Mouse (Mus musculus) thymus, postnatal 0 days (tissue): ENCODE measurements around the gene Spocd1. TPM values are rescaled to one million over a fixed set of nuclear protein-coding genes. Genes with fewer than 3 reads are reported as not detected.

Source experiments
- DNase-seq: peaks from one replicate; pipeline ENCODE4 v3.0.0-alpha.2; 2015; ENCODE audit warnings: low spot score
- polyA plus RNA-seq: library from polyadenylated mRNA; unstranded; fragments of >200 nt; fragmentation: Nextera tagmentation; extraction: Ambion mirVana; gene quantifications from 2 replicates; pipeline ENCODE4 v1.2.1, GENCODE M21; 2015

Spocd1 gene
- polyA plus RNA-seq, 1 experiment from 2014 or later: 0.05 TPM

DNA sequence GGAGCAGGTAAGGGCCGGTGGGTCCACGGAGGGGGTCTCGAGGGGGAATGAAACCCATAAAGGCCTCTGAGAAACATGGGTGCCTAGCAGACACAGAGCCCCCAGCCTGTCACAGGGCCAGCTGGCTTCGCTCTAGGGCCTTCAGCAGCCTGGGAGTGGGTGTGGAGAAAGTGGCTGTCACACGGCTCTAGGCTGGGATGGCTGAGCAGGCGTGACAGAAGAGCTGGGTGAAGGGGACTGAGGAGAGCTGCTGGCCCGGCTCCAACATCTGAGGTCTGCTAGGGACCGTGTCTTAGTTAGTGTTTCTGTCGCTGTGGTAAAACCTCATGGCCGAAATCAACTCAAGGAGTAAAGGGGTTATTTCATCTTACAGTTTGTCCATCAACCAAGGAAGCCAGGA lies 73.1 kb downstream of the Spocd1 start:
- DNase-seq: no peak

DNA sequence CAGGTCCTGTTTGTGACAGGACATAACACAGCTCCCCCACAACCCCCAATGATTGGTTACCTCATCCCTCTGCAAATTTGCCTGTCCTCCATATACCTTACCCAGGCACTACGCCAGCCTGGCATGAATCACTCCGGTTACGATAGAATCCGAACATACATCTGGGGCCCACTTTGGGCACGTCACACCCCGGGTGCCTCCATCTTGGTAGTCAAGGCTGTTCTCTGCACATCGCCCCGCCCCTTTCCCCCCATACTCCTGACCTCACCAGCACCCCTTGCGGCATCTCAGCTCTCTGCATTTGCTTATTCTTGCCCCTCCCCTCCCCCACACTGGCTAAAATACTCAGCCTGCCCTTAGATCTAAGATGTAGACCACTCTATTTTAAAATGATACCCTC lies 76.5 kb downstream of the Spocd1 start:
- DNase-seq: no peak

DNA sequence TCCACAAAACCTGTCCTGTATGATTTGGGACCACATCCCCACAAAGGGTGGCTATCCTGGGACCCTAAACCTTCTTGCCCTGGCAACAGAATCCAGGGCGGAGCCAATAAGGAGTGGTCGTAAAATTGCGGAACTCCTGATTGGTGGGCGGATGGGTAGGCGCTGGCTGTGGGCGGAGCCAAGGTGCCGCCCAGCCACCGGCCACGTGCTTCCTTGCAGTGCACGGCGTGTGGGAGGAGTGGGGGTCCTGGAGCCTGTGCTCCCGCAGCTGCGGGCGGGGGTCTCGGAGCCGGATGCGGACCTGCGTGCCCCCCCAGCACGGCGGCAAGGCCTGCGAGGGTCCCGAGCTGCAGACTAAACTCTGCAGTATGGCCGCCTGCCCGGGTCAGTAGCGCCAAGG lies 77.5 kb downstream of the Spocd1 start:
- DNase-seq: no peak

Other genes with a start within 250 kb of the Spocd1 start
- 7.7 and 9.2 TPM in 2 replicates for gene Tmem39b, start 232.4 kb upstream of the Spocd1 start, polyA plus RNA-seq
- 127 and 145 TPM in 2 replicates for gene Khdrbs1, start 186.9 kb upstream of the Spocd1 start, polyA plus RNA-seq
- gene Ptp4a2, start 118.0 kb upstream of the Spocd1 start, polyA plus RNA-seq: 526 and 559 TPM in 2 replicates
- 0.17 and 0.36 TPM in 2 replicates for gene Adgrb2, start 55.6 kb downstream of the Spocd1 start, polyA plus RNA-seq
- gene Col16a1, start 118.6 kb downstream of the Spocd1 start, polyA plus RNA-seq: 3.5 and 6.2 TPM in 2 replicates
- gene Pef1, start 173.3 kb downstream of the Spocd1 start, polyA plus RNA-seq: 62.1 and 65.4 TPM in 2 replicates
- 0.28 and 0.34 TPM in 2 replicates for gene Hcrtr1, start 210.1 kb downstream of the Spocd1 start, polyA plus RNA-seq
- gene Tinagl1, start 245.9 kb downstream of the Spocd1 start, polyA plus RNA-seq: 47.3 and 52.2 TPM in 2 replicates